Mouse (Mus musculus): ENCODE data around the gene Tnfrsf13c. TPM values are rescaled to one million over a fixed set of nuclear protein-coding genes. Genes with fewer than 3 reads are reported as not detected.

The Tnfrsf13c gene
- polyA plus RNA-seq, 1 experiment from 2014 or later: 0.12 TPM

DNA sequence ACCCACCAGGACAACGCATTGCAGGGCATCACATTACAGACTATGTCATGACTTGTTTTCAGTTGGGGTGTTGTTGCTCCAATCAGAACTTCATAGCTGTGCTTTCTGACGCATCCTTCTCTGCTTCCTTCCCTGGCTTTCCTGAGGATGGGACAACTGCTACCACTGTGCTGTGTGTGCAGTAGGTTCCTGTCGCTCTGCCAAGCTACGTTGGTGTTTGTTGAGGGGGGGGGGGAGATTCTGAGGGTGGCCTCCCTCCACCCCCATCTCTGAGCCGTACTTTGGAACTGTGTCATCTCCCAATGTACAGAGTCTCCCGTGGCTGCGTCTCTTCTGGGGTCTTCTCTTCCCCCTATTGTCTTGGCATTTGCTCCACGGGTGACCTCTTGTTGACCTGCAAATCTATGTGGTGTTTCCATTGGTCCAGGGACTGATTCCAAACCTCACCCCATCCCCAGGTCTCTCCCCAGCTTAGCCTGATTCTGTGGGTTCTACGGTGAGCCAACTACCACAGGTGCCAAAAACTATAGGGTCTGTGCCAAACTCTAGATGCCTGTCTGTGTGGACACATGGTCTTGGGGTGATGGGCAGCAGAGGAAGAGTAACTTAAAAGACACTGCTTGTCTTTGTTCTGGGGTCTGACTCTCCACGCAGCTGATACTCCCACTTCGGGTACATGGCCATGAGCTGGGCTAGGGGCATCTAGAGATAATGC is 8.7 kb downstream of the Tnfrsf13c start:
- 31% methylated on average over 11 of the region's 11 CpGs for WGBS
- Histone ChIP-seq H3K4me3 (no peak overlapping the region), H3K27me3 (peaks cover 77% of the 10 kb centered on the region)

DNA sequence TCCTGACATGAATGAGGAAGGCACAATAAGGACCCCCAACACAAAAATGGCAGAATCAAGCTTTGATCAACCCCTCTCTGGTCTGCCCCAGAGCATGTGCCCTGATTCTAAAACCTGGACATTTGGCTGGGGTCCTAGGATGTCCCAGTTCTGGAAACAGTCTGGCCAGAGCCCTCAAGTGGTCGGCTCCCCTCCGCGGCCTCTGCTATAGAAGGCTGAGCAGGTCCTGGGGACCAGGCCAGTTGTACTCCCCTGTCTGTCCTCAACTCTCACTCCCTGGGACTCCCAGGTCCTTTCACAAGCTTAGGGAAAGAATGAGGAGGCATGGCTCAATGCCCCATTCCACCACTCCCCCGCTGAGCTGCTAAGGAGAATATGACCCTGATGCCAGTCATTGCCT is 10.9 kb downstream of the Tnfrsf13c start:
- Histone ChIP-seq H3K9ac (no peak overlapping the region), H3K27ac (no peak overlapping the region), H3K27me3 (peaks cover 89% of the 10 kb centered on the region), H3K4me2 (peak overlapping the region; percentile 85; the same call in 1 of the 2 replicates), H3K4me1 (peaks cover 21% of the 10 kb centered on the region), H3K36me3 (no peaks in the 10 kb centered on the region), H3K4me3 (peak overlapping the region; percentile 44; the same call in 1 of the 2 replicates), H3K9me3 (no peaks in the 10 kb centered on the region)
- 9% methylated on average over 4 of the region's 4 CpGs for WGBS
- no peak for ATAC-seq (ENCODE audit: borderline replicate concordance, extremely low read depth, low FRiP score, low TSS enrichment)

More for the DNA sequence above, 8.7 kb downstream of the Tnfrsf13c start:
- Histone ChIP-seq H3K9ac (no peak overlapping the region), H3K36me3 (no peaks in the 10 kb centered on the region), H3K4me2 (no peak overlapping the region), H3K27ac (no peak overlapping the region), H3K4me1 (peaks cover 21% of the 10 kb centered on the region), H3K9me3 (no peaks in the 10 kb centered on the region)
- no peak for ATAC-seq (ENCODE audit: borderline replicate concordance, extremely low read depth, low FRiP score, low TSS enrichment)

DNA sequence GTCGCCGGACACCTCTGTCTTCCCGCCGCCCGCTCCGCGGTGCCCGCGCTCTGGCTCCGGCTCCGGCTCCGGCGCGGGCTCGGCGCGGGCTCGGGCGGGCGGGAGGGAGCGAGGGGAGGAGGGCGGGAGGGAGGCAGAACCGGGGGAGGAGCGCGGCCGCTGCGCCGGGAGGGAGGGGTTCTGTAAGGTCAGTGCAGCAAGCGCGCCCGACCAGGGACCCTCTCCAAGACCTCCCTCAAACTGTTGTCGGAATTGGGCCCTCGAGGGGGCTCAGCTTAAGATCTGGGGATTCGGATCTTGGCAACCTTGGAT is 11.5 kb downstream of the Tnfrsf13c start, which contains the start of gene Shisa8:
Gene Shisa8 (minus strand): TSS at position 64 of the 312 bp plus-strand sequence.
- Histone ChIP-seq H3K36me3 (no peaks in the 10 kb centered on the region), H3K9me3 (no peaks in the 10 kb centered on the region), H3K4me2 (peak within 1 kb of the TSS; percentile 85), H3K4me1 (peaks cover 21% of the 10 kb centered on the region), H3K27me3 (peaks cover 94% of the 10 kb centered on the region), H3K27ac (no peak within 1 kb of the TSS), H3K4me3 (peak within 1 kb of the TSS; percentile 44), H3K9ac (peak within 1 kb of the TSS; percentile 29; the same call in 1 of the 2 replicates)
- no peak for ATAC-seq (ENCODE audit: borderline replicate concordance, extremely low read depth, low FRiP score, low TSS enrichment)
- WGBS: 0% methylated on average over 11 of the region's 34 CpGs

DNA sequence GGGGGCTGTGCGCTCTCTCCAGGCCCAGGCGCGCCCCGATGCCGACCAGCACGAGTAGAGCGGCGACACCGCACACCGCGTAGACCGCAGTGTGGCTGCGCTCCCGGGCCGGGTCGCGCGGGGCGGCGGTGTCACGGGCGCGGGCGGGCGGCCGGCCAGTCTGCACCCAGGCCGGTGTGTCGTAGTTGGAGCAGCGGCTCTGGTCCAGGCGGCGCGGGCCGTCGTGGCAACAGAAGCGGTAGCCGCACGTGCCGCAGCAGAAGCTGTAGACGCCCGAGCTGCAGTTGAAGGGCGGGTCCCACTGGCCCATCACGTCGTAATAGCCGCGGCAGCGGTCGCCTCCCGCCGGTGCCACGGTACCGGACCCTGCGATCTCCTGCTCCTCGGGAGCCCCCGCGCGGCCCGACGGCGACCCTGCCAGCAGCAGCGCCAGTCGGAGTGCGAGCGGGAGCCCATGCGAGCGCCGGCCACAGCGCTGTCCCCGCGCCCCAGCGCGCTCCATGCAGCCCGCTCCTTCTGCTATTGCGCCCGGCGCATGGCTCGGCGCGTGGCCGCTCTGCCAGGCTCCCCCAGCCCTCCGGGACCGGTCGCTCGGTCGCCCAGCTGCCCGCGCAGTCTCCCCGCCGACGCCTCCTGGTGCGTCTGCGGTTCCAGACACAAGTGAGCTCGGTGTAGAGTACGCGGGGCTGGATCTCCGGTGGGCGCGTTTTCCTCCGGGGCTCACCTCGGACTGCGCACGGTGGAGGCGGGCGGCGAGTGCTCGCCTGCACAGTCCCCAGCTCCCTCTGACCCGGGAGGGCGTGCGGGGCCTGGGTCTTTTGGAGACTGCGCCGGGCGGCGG is 12.0 kb downstream of the Tnfrsf13c start:
- under 1% methylated on average over 107 of the region's 112 CpGs for WGBS
- H3K9me3 ChIP-seq: no peaks in the 10 kb centered on the region
- no peak overlapping the region for H3K27ac ChIP-seq
- H3K27me3 ChIP-seq: peaks cover 97% of the 10 kb centered on the region
- H3K4me2 ChIP-seq: peak overlapping the region; percentile 85
- H3K9ac ChIP-seq: peak overlapping the region; percentile 29; the same call in 1 of the 2 replicates
- H3K36me3 ChIP-seq: no peaks in the 10 kb centered on the region
- peaks cover 23% of the 10 kb centered on the region for H3K4me1 ChIP-seq
- peak overlapping the region; percentile 44 for H3K4me3 ChIP-seq
- peak; percentile 52; the same call in 1 of the 2 replicates for ATAC-seq (ENCODE audit: borderline replicate concordance, extremely low read depth, low FRiP score, low TSS enrichment)

DNA sequence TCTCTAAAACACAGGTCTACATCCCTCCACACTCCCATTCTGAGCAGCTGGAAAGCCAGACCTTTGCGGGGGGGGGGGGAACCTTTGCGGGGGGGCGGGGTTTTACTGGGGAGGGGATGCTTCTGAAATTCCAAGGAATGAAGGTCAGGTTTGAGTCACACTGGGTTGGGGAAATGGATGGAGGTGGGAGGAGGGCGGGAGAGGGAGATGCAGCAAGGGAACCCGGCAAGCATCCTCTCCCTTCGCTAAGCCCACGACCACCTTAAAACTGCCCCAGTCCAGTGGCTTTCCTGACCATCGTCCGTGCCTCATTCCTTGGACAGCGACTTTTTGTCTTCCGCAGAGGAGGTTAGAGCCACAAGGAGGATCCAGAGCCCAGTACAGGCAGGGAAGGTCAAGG is 12.9 kb downstream of the Tnfrsf13c start:
- WGBS: 2% methylated on average over 10 of the region's 11 CpGs
- Histone ChIP-seq H3K9ac (no peak overlapping the region), H3K4me2 (peak overlapping the region; percentile 85), H3K4me3 (peak overlapping the region; percentile 44), H3K36me3 (0 out of 2 replicates have a peak, but pooled peaks cover under 1% of the 10 kb centered on the region), H3K27ac (no peak overlapping the region), H3K9me3 (no peaks in the 10 kb centered on the region), H3K4me1 (peaks cover 30% of the 10 kb centered on the region), H3K27me3 (peaks cover 97% of the 10 kb centered on the region)
- no peak for ATAC-seq (ENCODE audit: borderline replicate concordance, extremely low read depth, low FRiP score, low TSS enrichment)

DNA sequence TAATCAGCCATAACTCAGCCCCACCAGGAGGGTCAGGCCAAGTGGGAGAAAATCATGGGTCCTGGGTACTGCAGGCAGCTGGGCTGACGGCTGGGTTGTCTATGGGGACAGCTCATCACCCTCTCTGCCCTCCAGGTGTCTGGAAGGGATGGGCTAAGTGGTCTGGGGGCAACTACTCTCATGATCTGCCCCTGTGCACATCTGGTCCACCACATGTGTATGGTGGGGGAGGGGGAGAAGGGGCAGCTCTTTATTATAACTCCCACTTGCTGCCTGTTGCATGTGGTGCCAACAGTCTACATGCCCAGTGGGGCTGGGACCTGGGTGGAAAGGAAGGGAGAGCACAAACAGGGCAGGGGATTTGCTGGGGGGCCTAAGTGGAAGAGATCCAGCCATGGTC is 13.4 kb downstream of the Tnfrsf13c start:
- peaks cover 28% of the 10 kb centered on the region for H3K4me1 ChIP-seq
- no peak for ATAC-seq (ENCODE audit: borderline replicate concordance, extremely low read depth, low FRiP score, low TSS enrichment)
- no peak overlapping the region for H3K27ac ChIP-seq
- H3K4me2 ChIP-seq: no peak overlapping the region
- no peak overlapping the region for H3K9ac ChIP-seq
- 53% methylated on average over 1 of the region's 1 CpGs for WGBS
- no peaks in the 10 kb centered on the region for H3K9me3 ChIP-seq
- peaks cover 5% of the 10 kb centered on the region; the same call in 1 of the 2 replicates for H3K36me3 ChIP-seq
- peaks cover 97% of the 10 kb centered on the region for H3K27me3 ChIP-seq
- H3K4me3 ChIP-seq: no peak overlapping the region

DNA sequence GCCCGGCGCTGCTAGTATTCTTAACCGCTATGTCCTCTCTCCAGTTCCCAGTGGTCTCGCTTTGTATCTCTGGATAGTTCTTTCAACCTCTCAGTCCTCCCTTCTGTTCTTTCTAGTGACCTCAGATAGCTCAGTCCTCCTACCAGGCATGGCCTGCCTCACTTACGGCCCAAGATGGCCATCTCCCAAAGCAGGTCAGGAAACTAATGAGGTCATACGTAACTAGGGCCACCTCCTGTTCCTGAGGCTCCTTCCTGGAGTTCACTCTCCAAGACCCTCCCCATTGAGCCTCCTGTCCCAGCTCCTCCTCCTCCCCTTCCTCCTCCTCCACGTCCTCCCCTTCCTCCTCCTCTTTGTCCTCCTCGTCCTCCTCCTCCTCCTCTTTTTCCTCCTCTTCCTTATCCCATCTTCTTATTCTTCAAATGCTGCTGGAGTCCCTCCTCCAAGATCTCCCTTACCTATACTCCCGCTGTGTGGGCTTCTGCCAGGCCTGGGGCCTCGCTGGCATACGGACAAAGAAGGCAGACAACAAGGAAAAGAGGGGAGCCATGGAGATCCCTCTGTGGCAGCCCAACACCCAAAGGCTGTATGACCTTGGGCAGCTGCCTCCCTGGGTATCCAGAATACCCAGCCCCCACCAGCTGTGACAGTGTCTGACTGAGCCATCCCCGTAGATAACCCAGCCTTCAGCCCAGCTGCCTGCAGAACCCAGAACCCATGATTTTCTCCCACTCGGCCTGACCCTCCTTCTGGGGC is 14.7 kb downstream of the Tnfrsf13c start:
- ATAC-seq (ENCODE audit: borderline replicate concordance, extremely low read depth, low FRiP score, low TSS enrichment): no peak

DNA sequence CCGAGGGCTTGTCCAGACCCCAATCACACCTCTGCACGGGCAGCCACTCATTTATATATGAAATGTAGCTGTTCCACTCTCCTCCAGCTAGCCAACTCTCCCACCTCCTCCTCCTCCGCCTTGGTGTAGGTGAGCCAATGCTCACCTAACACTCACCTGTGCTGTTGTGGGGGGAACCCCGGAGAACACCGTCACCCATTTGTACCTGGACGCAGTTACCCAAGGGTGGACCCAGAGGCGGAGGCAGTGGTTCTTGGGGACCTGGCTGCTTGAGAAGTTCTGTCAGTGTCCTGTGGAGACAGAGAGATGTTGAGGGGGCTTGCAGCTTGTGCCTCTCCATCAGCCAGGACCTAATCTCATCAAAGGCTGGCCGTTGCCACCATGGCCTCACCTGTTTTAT is 15.9 kb downstream of the Tnfrsf13c start:
- H3K9ac ChIP-seq: no peak overlapping the region
- H3K36me3 ChIP-seq: peaks cover 28% of the 10 kb centered on the region
- H3K4me3 ChIP-seq: no peak overlapping the region
- ATAC-seq (ENCODE audit: borderline replicate concordance, extremely low read depth, low FRiP score, low TSS enrichment): no peak
- H3K27ac ChIP-seq: no peak overlapping the region
- no peak overlapping the region for H3K4me2 ChIP-seq
- WGBS: 71% methylated on average over 8 of the region's 8 CpGs
- peaks cover 28% of the 10 kb centered on the region for H3K4me1 ChIP-seq
- no peaks in the 10 kb centered on the region for H3K9me3 ChIP-seq
- peaks cover 86% of the 10 kb centered on the region for H3K27me3 ChIP-seq

More for the DNA sequence above, 14.7 kb downstream of the Tnfrsf13c start:
- 75% methylated on average over 13 of the region's 13 CpGs for WGBS
- no peaks in the 10 kb centered on the region for H3K9me3 ChIP-seq
- peaks cover 95% of the 10 kb centered on the region for H3K27me3 ChIP-seq
- no peak overlapping the region for H3K9ac ChIP-seq
- no peak overlapping the region for H3K4me2 ChIP-seq
- peaks cover 16% of the 10 kb centered on the region for H3K36me3 ChIP-seq
- H3K4me1 ChIP-seq: peaks cover 28% of the 10 kb centered on the region
- no peak overlapping the region for H3K27ac ChIP-seq
- H3K4me3 ChIP-seq: no peak overlapping the region

DNA sequence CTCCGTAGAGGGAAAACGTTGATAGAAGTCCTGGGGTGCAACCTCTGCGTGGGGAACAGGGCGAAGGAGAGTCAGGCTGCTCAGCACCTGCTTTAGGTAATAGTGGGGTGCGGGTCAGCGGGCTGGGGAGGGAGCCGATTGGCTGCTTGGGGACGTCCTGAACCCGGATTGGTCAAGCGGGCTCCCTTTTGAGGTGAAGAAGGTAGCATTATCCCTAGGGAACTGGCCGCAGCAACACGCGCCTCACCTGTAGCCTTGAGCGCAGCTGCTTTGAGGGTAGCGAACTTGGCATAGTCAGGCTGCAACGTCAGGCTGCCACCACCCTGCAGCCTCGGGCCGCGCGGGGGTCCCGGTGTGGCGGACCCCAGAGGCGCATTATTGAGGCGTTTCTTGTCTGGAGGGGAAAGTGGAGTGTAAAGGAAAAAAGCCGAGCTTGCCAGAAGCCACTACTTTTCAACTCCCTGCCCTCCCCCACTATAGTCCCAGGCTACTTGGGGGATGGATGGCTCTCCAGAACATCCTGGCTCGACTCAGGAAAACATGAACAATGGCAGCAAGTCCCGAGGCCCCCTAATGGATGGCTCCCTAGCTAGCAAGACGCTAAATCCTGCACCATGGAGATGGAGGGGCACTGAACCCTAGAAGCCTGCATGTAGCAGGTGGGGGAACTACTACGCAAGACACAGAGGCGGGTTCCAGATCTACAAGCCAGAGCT is 16.5 kb downstream of the Tnfrsf13c start:
- Histone ChIP-seq H3K27ac (no peak overlapping the region), H3K9me3 (no peaks in the 10 kb centered on the region), H3K9ac (no peak overlapping the region), H3K27me3 (peaks cover 79% of the 10 kb centered on the region), H3K36me3 (peaks cover 34% of the 10 kb centered on the region), H3K4me1 (peaks cover 26% of the 10 kb centered on the region), H3K4me2 (no peak overlapping the region), H3K4me3 (no peak overlapping the region)
- WGBS: 23% methylated on average over 30 of the region's 30 CpGs
- no peak for ATAC-seq (ENCODE audit: borderline replicate concordance, extremely low read depth, low FRiP score, low TSS enrichment)

DNA sequence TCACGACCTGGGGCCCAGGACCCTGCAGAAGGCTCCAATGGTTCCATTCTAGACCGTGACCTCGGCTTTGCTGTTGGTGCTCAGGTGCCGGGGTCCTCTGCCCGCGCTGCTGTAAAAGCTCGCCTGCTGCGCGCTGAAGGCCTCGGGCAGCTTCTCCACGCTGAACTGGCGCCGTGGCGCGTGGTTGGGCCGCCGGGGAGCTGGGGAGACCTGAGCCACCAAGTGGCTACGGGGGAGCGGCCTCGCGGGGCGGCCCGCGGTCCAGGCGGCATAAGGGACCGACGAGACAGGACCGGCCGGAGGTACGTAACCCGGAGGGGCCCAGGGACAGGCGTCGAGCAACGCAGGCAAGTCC is 17.1 kb downstream of the Tnfrsf13c start:
- Histone ChIP-seq H3K36me3 (peaks cover 38% of the 10 kb centered on the region), H3K4me2 (no peak overlapping the region), H3K27ac (no peak overlapping the region), H3K4me3 (no peak overlapping the region), H3K9me3 (no peaks in the 10 kb centered on the region), H3K9ac (no peak overlapping the region), H3K4me1 (peaks cover 20% of the 10 kb centered on the region), H3K27me3 (peaks cover 73% of the 10 kb centered on the region)
- WGBS: 19% methylated on average over 34 of the region's 34 CpGs
- ATAC-seq (ENCODE audit: borderline replicate concordance, extremely low read depth, low FRiP score, low TSS enrichment): no peak

Data from lung, embryonic 15.5 days (tissue).